Mouse (Mus musculus): ENCODE measurements around the gene Sos2. TPM values are rescaled to one million over a fixed set of nuclear protein-coding genes. Genes with fewer than 3 reads are reported as not detected.
"Not testable (repeated sequence)": the region's sequence is repeated elsewhere in the genome, so short reads cannot be mapped to it uniquely, and the experiment has no call there.

Sos2 gene
- polyA plus RNA-seq, 1 experiment = 50.3 TPM

GRCm38 (mm10) chr12:69579623-69580022 lies 102.0 kb downstream of the Sos2 start:
- no peak for DNase-seq
- TF ChIP-seq CTCF (IDR thresholded peaks at IDR 0.05; ENCODE audit: borderline replicate concordance, insufficient read depth, low read depth, low read length) = no peak
- no peak for TF ChIP-seq POLR2A (IDR thresholded peaks at IDR 0.05; ENCODE audit: borderline replicate concordance, insufficient read depth, low read length)
- Histone ChIP-seq H3K4me1 (ENCODE audit: control insufficient read depth, insufficient read depth, low read length) (0 out of 2 replicates have a peak, but pooled peaks cover 3% of the 10 kb centered on the region), H3K4me3 (replicated peaks; ENCODE audit: insufficient read depth, low read depth, low read length) (no peak overlapping the region), H3K27me3 (ENCODE audit: control insufficient read depth, insufficient read depth, low read length) (no peaks in the 10 kb centered on the region), H3K27ac (ENCODE audit: insufficient read depth, low read length) (no peak overlapping the region)
- 87% methylated on average over 5 of the region's 5 CpGs for WGBS

GRCm38 (mm10) chr12:69576120-69576627 lies 105.5 kb downstream of the Sos2 start:
- TF ChIP-seq CTCF (IDR thresholded peaks at IDR 0.05; ENCODE audit: borderline replicate concordance, insufficient read depth, low read depth, low read length) (no peak), POLR2A (IDR thresholded peaks at IDR 0.05; ENCODE audit: borderline replicate concordance, insufficient read depth, low read length) (no peak)
- 82% methylated on average over 9 of the region's 9 CpGs for WGBS

GRCm38 (mm10) chr12:69573916-69574881 lies 107.5 kb downstream of the Sos2 start:
- H3K4me3 ChIP-seq (replicated peaks; ENCODE audit: insufficient read depth, low read depth, low read length) = peak overlapping the region; percentile 55
- no peaks in the 10 kb centered on the region for H3K4me1 ChIP-seq (ENCODE audit: control insufficient read depth, insufficient read depth, low read length)
- WGBS = 17% methylated on average over 17 of the region's 17 CpGs
- DNase-seq = peak; percentile 74 to 76
- no peak overlapping the region for H3K27ac ChIP-seq (ENCODE audit: insufficient read depth, low read length)
- TF ChIP-seq CTCF (IDR thresholded peaks at IDR 0.05; ENCODE audit: borderline replicate concordance, insufficient read depth, low read depth, low read length) = peak; percentile 46; the same call in 1 of the 2 replicates
- TF ChIP-seq POLR2A (IDR thresholded peaks at IDR 0.05; ENCODE audit: borderline replicate concordance, insufficient read depth, low read length) = no peak
- H3K27me3 ChIP-seq (ENCODE audit: control insufficient read depth, insufficient read depth, low read length) = no peaks in the 10 kb centered on the region

More at GRCm38 (mm10) chr12:69576120-69576627, 105.5 kb downstream of the Sos2 start:
- DNase-seq = no peak
- no peak overlapping the region for H3K4me3 ChIP-seq (replicated peaks; ENCODE audit: insufficient read depth, low read depth, low read length)
- no peak overlapping the region for H3K27ac ChIP-seq (ENCODE audit: insufficient read depth, low read length)
- no peaks in the 10 kb centered on the region for H3K27me3 ChIP-seq (ENCODE audit: control insufficient read depth, insufficient read depth, low read length)
- H3K4me1 ChIP-seq (ENCODE audit: control insufficient read depth, insufficient read depth, low read length) = 0 out of 2 replicates have a peak, but pooled peaks cover 3% of the 10 kb centered on the region

DNA sequence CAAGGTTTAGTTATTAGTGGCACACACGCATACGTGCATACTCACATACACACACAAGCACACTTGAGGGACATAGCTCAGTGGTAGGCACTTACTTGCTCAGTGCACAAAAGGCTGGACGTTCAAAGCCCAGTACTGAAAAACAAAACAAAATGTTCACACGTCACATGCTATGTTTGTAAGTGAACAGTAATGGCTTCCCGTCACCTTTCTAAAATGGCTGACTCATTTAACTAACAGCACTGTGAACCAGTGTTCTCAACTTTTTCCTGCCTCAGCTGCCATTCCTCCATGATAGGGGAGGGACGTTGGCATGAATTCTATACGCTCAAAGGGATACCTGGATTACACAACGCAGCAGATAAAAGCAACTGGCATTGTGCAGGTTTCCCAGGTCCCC lies 108.4 kb downstream of the Sos2 start:
- DNase-seq = no peak
- no peak for TF ChIP-seq CTCF (IDR thresholded peaks at IDR 0.05; ENCODE audit: borderline replicate concordance, insufficient read depth, low read depth, low read length)
- TF ChIP-seq POLR2A (IDR thresholded peaks at IDR 0.05; ENCODE audit: borderline replicate concordance, insufficient read depth, low read length) = no peak
- Histone ChIP-seq H3K27ac (ENCODE audit: insufficient read depth, low read length) (no peak overlapping the region), H3K4me3 (replicated peaks; ENCODE audit: insufficient read depth, low read depth, low read length) (no peak overlapping the region), H3K27me3 (ENCODE audit: control insufficient read depth, insufficient read depth, low read length) (no peaks in the 10 kb centered on the region), H3K4me1 (ENCODE audit: control insufficient read depth, insufficient read depth, low read length) (no peaks in the 10 kb centered on the region)
- WGBS = 94% methylated on average over 8 of the region's 8 CpGs

GRCm38 (mm10) chr12:69569926-69570325 lies 111.7 kb downstream of the Sos2 start:
- H3K4me3 ChIP-seq (replicated peaks; ENCODE audit: insufficient read depth, low read depth, low read length) = no peak overlapping the region
- WGBS = 94% methylated on average over 3 of the region's 3 CpGs

GRCm38 (mm10) chr12:69568266-69568665 lies 113.4 kb downstream of the Sos2 start:
- Histone ChIP-seq H3K4me3 (replicated peaks; ENCODE audit: insufficient read depth, low read depth, low read length) (no peak overlapping the region), H3K27ac (ENCODE audit: insufficient read depth, low read length) (no peak overlapping the region), H3K27me3 (ENCODE audit: control insufficient read depth, insufficient read depth, low read length) (no peaks in the 10 kb centered on the region), H3K4me1 (ENCODE audit: control insufficient read depth, insufficient read depth, low read length) (no peaks in the 10 kb centered on the region)
- DNase-seq = no peak
- TF ChIP-seq POLR2A (IDR thresholded peaks at IDR 0.05; ENCODE audit: borderline replicate concordance, insufficient read depth, low read length) (no peak), CTCF (IDR thresholded peaks at IDR 0.05; ENCODE audit: borderline replicate concordance, insufficient read depth, low read depth, low read length) (no peak)
- WGBS = 67% methylated on average over 3 of the region's 3 CpGs

More at GRCm38 (mm10) chr12:69569926-69570325, 111.7 kb downstream of the Sos2 start:
- TF ChIP-seq POLR2A (IDR thresholded peaks at IDR 0.05; ENCODE audit: borderline replicate concordance, insufficient read depth, low read length) (no peak), CTCF (IDR thresholded peaks at IDR 0.05; ENCODE audit: borderline replicate concordance, insufficient read depth, low read depth, low read length) (no peak)
- Histone ChIP-seq H3K4me1 (ENCODE audit: control insufficient read depth, insufficient read depth, low read length) (no peaks in the 10 kb centered on the region), H3K27ac (ENCODE audit: insufficient read depth, low read length) (no peak overlapping the region), H3K27me3 (ENCODE audit: control insufficient read depth, insufficient read depth, low read length) (no peaks in the 10 kb centered on the region)
- DNase-seq = no peak

GRCm38 (mm10) chr12:69561006-69561405 lies 120.6 kb downstream of the Sos2 start:
- 82% methylated on average over 6 of the region's 6 CpGs for WGBS
- not testable (repeated sequence) for H3K27ac ChIP-seq (ENCODE audit: insufficient read depth, low read length); H3K4me3 ChIP-seq (replicated peaks; ENCODE audit: insufficient read depth, low read depth, low read length); DNase-seq; H3K4me1 ChIP-seq (ENCODE audit: control insufficient read depth, insufficient read depth, low read length); H3K27me3 ChIP-seq (ENCODE audit: control insufficient read depth, insufficient read depth, low read length)
